Mouse (Mus musculus): ENCODE measurements around the gene Rmi2.
"Not testable (repeated sequence)": the region's sequence is repeated elsewhere in the genome, so short reads cannot be mapped to it uniquely, and the experiment has no call there.

Gene Rmi2

DNA sequence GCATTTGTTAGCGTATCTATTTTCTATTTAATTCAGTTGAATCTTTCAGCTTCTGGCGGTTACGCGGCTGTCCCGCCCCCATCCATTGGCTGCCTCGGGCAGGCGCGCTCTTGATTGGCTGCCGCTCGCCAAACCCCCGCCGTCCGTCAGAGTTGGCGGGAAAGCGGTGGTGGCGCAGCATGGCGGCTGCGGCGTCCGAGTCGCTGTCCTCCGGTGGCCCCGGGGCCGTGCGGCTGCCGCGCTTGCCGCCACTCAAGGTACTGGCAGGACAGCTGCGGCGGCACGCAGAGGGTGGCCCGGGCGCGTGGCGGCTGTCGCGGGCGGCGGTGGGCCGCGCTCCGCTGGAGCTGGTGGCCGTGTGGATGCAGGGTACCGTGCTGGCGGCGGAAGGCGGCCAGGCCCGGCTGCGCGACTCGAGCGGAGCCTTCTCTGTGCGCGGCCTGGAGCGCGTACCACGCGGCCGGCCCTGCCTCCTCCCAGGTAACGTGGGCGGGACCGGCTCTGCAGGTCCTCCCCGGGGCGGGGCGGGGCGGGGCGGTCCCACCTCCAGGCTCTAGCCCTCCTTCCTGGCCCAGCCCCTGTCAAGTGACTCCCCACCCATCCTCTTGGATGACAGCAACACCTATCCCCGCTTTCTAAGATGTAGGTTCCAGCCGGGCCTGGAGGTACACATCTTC is at the start of gene Rmi2:
Rmi2 (plus strand) TSS at position 149 of the 677 bp plus-strand sequence.
- DNase-seq (ENCODE audit: low read depth): no peak

DNA sequence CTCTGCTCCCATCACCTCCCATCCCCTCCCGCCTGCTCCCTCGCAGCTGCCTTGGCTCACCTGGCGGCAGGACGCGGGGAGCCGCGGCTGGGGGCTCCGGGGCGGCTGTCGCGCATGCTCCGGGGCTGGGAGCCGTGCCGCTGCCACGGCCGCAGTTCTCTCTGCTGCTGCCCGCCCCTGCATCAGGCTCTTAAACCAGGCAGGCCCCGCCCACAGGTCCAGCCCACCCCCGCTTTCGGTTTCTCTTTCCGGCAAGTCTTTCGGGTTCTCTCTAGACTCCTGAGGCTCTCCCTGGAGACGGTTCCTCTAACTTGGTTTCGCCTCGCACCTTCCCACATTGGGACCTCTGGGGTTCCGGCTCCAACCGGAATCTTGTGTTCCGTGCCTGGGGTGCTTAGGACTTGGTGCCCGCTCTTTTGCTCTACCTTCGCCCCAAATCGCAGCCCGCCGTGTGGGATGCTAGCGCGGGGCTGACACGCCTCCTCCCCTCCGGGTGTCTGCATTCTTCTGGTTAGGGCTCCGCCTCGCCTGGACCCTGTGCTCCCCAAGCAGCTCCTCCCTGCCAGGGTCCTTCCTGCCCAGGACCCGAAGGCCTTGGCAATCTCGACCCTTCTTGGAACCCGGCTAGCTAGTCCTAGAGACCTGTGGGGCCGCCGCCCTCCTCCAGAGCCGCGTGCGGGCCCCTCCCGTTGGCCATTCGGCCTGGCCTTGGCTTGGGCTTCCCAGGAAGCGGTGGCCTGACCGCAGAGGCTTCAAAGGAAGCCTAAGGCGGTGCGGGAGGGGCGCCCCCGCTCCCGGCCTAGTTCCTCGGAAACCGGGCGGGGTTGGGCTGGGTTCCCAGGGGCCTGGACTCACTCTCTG is 49.3 kb upstream of the Rmi2 start, which contains the start of gene Socs1:
Socs1 (minus strand) TSS at position 166 of the 861 bp plus-strand sequence.
- DNase-seq (ENCODE audit: low read depth): peak; percentile 85

DNA sequence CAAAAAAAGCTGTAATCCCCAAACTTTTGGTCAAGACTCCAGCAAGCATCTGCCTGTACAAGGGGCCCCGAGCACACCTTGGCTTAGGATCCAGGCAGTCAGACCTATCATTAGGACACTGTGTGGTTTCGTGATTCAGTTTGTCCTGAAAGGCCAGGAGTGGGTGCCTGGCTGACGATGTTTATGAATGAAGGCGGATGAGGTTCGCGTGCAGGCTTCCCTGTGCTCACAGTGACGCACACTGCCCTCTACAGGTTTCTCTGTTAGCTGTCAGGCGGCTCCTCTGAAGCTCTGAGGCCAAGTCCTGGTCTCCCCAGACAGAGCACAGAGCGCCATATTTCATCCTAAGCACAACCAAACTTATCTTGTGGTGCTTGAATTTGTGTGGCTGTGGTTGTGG is 48.6 kb upstream of the Rmi2 start:
- DNase-seq (ENCODE audit: low read depth): peak; percentile 78

- no peak for DNase-seq (ENCODE audit: low read depth)
Measured at GRCm38 (mm10) chr16:10786782-10787547, 47.9 kb upstream of the Rmi2 start.

DNA sequence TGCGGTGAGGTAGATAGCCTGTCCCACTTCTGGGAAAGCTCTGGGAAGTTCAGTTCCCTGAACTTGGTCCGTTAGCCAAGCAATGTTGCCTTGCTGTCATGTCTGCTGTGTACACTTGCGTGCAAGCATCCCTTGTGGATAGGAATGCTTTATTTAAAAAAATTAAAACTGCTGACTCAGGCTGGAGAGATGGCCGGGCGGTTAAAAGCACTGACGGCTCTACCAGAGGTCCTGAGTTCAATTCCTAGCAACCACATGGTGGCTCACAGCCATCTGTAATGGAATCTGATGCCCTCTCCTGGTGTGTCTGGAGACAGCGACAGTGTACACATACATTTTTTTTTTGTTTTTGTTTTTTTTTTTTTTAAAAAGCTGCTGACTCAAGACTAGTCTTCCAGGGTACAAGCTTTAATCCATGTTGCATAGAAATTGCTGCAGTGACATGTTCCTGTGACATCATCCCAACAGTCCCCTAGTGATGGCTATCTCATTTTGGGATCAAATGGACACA is 47.3 kb upstream of the Rmi2 start:
- no peak for DNase-seq (ENCODE audit: low read depth)

DNA sequence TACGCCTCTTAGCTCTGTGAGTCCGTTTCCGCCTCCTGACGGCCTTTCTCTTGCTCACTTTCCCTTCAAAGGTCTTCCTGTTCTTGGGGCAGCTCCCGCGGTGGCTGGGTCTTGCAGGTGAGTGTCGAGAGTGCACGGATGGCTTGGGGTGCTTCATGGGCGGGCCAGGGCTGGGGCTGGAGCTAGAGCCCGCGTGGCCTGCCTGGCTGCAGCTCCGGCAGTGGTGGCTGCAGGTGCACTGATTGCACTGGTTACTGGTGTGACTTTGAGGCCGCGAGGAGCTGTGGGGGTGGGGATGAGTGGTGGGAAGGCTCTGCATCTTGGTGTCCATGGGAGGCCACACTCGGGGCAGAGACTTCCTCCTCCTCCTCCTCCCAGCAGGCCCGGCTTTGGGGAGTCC is 46.6 kb upstream of the Rmi2 start, which contains the start of gene Tnp2:
Tnp2 (minus strand) TSS at position 390 of the 400 bp plus-strand sequence.
- DNase-seq (ENCODE audit: low read depth): no peak

DNA sequence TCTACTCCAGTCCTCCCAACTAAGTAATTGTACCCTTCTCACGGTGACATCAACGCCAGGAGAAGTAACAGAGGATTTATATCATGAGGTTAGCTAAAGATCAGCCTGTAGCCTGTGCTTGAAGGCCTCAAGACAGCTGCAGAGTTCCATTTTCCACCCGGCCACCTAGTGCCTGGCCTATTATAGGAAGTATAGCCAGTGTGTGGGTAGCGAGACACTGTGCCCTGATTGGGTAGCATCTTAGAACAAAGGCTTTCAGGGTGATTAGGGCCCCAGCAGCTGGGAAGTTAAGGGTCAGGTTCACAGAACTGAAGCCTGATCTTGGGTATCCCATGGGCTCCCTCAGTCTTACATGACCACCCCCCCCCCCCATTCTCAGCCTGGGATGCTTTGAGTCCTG is 46.0 kb upstream of the Rmi2 start:
- no peak for DNase-seq (ENCODE audit: low read depth)

DNA sequence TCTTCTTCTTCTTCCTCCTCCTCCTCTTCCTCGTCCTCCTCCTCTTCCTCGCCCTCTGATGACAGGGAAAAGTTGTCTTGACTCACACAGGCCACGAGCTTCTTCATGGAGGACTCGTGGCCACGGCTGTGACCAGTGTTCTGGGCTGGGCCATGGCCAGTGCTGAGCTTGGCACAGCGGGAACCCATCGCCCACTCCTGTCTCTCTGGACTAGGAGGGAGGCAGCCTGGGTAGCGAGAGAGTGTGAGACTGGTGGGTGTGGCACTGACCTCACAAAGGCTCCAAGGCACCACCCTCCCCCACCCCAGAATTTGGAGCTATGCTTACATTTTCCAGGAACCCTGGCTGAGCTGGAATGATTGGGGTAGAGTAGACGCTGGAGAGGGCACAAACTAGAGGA is 44.2 kb upstream of the Rmi2 start, which contains the start of gene Prm3:
Prm3 (minus strand) TSS at position 213 of the 400 bp plus-strand sequence.
- DNase-seq (ENCODE audit: low read depth): no peak

GRCm38 (mm10) chr16:10796034-10796433 is 38.8 kb upstream of the Rmi2 start, which contains the start of gene Prm2:
Gene Prm2 (minus strand): TSS chr16:10796134.
- no peak for DNase-seq (ENCODE audit: low read depth)

DNA sequence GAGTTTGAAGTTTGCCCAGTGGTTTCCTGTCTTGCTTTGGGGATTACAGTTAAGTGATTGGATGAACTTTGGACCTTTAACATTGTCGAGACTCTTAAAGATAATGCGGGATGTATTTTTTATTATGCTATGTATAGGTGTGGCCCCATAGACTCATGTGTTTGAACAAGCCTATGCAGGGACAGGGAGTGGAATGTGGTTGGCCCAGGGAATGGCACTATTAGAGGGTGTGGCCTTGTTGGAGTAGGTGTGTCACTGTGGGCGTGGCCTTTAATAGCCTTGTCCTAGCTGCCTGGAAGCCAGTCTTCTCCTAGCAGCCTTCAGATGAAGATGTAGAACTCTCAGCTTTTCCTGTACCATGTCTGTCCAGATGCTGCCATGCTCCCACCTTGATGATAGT is 32.4 kb upstream of the Rmi2 start:
- DNase-seq (ENCODE audit: low read depth): not testable (repeated sequence)

DNA sequence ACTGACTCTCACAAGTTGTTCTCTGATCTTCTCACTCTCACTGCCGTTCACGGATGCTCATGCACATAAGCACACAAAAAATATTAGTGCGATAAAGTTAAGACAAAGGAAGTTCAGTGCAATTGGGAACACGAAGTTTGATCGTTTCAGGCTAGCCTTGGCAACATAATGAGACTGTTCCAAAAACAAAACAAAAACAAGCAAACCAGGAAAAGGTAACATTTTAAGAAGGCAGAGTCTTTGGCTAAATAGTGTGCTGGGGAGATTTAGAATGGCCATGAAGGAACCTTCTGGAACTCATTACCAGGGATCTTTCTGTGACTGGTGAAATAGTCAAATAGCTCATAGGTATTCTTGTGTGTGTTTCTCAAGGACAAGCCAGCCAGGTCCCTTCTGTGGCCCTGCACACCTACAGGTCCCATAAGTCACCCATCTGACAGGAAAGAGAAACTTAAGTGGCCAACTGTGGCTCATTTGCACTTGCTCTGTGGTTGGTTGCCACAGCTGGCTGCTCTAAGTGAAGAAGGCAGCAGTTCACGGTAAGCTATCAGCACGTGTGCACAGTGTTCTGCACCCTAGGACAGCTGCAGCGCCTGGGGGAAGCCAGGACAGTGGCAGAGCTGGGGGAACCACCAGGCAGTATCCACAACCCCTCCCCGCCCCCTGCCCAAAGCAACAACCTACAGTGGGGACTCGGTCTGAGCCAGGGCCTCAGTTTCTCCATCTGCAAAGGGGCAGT is 28.9 kb upstream of the Rmi2 start, which contains the start of gene Prm1:
Prm1 (minus strand) TSS at position 51 of the 739 bp plus-strand sequence.
- no peak for DNase-seq (ENCODE audit: low read depth)

GRCm38 (mm10) chr16:10810376-10810775 is 24.5 kb upstream of the Rmi2 start:
- no peak for DNase-seq (ENCODE audit: low read depth)

GRCm38 (mm10) chr16:10812865-10813371 is 21.9 kb upstream of the Rmi2 start, which contains the start of gene Gm11172:
Gene Gm11172 (plus strand): TSS chr16:10812915.
- no peak for DNase-seq (ENCODE audit: low read depth)

GRCm38 (mm10) chr16:10813726-10814125 is 21.1 kb upstream of the Rmi2 start:
- no peak for DNase-seq (ENCODE audit: low read depth)

GRCm38 (mm10) chr16:10814864-10815263 is 20.0 kb upstream of the Rmi2 start:
- no peak for DNase-seq (ENCODE audit: low read depth)

GRCm38 (mm10) chr16:10818579-10819135 is 16.2 kb upstream of the Rmi2 start:
- no peak for DNase-seq (ENCODE audit: low read depth)

DNA sequence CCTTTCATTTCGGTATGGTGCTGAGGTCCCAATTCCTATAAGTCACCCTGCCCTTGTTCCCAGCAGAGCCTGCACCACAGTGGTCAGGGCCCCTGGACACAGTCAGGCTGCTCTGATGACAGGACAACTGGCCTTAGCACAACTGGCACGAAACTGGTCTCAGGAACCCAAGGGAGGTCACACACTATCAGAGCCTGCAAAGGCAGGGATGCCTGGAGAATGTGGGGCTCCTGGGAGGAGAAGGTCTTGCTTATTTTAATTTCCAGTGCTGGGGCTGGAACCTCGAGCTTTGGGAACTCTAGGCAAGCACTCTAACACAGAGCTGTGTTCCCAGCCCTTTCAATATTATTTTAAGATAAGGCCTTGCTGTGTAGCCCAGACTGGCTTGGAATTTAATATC is 14.9 kb upstream of the Rmi2 start:
- DNase-seq (ENCODE audit: low read depth): no peak

DNA sequence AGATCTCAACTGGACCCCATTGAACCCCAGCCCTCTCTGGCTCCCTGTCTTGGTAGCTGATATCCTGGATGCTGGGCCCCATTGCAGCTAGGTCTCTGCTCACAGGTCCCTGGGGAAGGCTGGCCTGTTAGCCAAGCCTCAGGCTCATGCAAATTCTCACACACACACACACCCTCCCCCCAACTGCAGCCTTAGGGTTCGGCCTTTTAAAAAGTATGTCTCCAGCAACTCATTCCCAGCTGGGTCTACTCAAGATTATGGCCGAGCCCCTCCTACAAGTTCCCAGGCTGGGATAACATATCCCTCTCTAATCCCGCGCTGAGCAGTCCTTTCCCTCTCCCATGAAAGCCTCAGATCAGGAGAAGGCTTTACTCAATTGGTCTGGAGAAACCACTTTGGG is 13.5 kb upstream of the Rmi2 start:
- no peak for DNase-seq (ENCODE audit: low read depth)

GRCm38 (mm10) chr16:10824536-10824935 is 10.3 kb upstream of the Rmi2 start:
- no peak for DNase-seq (ENCODE audit: low read depth)

DNA sequence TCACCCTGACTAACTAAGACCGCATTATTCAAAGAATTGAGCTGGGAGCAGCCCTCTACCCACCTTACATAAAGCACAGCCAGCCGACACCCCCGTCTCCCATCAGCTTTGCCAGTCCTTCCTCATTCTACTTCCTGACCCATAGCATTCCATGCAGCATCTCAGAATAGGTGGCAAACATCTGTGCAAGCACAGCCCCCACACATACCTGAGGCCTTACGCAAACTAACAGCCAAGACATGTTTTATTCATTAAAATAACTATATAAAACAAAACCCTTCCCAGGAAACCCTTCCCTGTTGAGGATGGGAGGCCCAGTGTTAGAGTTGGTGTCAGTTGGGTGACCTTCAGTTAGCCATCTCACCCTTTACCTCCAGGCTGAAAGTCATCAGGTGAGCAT is 9.0 kb upstream of the Rmi2 start:
- DNase-seq (ENCODE audit: low read depth): no peak

- no peak for DNase-seq (ENCODE audit: low read depth)
Measured at GRCm38 (mm10) chr16:10827269-10827668, 7.6 kb upstream of the Rmi2 start.
